Mouse (Mus musculus): ENCODE results near the gene Kat8.
"Not testable (repeated sequence)": the region's sequence is repeated elsewhere in the genome, so short reads cannot be mapped to it uniquely, and the experiment has no call there.

The Kat8 gene

DNA sequence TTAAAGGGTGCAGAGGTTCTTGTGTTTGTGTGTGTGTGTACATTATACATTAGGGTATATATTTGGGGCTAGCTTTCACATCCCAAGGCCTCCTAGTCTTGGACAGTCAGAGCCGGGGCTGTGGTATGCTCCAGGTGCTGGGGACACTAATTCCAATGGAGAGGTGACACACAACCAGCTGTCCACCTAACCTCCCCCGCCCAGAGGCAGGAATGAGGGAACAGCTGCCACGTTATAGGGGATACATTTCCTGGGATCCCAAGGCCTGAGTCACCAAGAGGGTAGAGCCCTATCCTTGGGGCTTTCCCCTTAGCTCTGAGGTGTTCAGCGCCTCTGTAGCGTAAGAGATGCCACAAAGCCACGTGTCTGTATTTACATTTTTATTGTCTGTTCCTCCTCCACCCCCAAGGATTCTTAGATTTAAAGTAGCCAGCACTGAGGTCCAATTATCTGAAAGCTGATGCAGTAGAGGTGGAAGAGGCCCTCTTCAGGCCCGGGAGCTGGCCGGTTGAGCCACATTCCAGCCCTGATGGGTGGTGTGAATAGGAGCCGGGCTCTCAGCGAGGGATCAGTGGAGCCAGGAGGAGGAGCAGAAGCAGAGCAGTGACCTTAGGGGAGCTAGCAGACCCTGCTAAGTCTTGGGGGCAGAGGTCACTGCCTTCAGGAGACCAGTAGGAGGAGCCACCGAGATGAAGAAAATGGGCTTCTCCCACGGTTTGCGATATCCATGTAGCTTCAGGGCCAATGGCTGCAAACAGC lies 20.1 kb downstream of the Kat8 start:
- no peak for DNase-seq

DNA sequence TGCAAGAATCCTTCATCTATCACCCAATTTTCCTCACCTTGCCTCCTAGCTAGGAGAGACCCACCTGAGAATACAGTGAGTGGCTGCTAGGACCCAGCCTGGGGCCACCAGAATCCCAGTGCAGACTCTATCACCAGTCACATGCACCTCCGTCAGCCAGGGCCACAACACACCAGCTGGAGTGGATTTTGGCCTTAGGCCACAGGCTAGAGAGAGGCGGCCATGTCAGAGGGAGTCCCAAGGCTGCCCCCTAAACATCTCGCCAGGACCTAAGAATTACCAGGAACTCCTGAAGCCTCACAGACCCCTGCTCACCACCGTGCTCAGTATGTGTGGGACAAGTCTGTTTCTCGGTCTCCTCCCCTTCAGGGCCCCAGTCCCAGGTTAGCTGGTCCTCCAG lies 21.8 kb downstream of the Kat8 start:
- no peak for DNase-seq

DNA sequence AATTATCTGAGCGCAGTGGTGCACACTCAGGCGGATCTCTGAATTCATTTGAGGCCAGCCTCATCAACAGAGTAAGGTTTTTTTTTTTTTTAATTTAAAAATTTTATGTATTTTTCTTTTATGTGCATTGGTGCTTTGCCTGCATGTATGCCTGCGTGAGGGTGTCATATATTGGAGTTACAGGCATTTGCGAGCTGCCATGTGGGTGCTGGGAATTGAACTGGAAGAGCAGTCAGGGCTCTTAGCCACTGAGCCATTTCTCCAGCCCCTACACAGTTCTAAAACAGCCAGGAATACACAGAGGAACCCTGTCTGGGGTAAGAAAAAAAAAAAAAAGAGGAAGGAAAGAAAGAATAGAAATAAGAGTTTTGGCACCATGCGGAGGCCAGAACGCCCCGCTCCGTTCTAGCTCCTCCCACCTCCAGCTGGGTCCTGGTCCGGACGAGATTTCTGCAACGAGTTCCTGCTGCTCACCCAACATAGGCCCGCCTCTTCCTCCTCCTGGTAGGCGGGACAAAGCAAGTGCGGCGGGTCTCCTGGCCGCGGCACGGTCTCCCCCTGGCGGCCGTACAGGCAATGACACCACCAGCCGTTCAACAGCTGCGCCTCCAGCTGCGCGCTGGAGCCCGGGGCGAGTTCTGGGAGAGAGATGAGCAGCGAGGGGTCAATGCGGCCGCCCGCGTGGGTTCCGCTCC lies 22.9 kb downstream of the Kat8 start:
- DNase-seq, result peak; percentile 97

DNA sequence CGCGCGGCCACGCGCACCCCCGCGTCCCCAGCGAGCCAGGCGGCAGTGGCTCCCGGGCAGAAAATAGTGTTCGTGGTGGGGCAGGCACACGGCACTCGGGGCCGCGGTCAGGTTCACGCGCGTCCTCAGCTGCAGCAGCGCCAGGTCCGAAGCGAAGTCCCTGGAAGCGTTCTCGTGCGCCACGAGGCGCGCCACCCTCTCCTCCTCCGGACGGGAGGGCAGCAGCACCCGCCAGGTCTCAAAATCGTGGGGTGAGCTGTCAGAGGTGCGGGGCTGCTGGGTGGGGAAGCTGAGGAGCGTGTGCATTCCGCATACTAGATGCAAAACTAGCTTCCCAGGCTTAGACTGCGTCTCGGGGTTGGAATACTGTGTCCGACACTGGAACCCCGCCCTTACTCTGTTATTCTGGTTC lies 23.4 kb downstream of the Kat8 start:
- no peak for DNase-seq

GRCm38 (mm10) chr7:127936216-127936884 lies 24.0 kb downstream of the Kat8 start:
- no peak for DNase-seq

- DNase-seq, result not testable (repeated sequence)
Measured at GRCm38 (mm10) chr7:127942097-127942496, 29.8 kb downstream of the Kat8 start.

DNA sequence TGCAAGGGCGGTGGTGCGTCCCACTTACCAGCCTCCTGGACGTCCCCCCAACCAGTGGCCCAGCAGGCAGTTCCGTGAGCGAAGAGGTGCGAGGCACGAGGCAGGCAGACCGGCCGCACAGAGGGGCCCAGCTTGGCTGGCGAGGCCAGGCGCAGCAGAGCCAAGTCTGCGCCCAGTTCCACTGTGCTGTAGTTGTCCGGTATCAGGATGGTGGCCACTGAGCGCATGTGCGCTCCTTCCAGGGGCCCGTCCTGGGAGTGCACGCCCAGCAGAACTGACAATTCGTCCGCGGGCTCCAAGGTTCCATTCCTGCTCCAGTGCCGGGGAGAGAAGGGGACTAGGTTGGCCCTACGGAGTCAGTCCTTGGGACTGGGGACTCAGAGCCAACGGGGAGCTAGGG lies 32.3 kb downstream of the Kat8 start:
- DNase-seq, result no peak

DNA sequence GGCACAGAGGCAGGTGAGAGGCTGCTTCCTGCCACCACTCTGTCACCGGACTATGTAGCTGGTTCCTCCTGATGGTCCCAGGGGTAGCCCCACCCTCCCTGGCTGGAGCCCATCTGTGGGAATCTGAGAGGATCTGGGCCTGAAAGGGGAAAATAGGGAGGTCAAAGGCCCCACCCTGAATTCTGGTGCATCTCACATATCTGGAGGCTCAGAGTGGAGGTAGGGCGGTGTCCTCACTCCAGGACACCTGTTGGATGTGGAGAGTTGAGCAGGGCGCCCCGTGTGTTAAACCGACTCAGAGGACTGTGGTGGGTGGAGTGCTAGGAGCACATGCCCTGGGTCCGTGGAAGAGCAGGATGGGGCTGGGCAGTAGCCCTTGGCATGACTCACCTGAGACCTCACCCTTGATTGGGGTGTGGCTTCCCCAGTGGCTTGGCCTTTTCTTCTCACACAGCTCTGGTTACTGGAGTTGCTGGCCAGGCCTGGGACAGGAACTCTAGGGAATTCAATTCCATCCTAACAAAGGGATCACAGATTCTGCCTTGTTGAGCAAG lies 34.2 kb downstream of the Kat8 start, which contains the start of gene Prss36:
TSS of gene Prss36 (minus strand) at position 256 of the 554 bp plus-strand sequence.
- DNase-seq, result no peak

- peak; percentile 42 for DNase-seq
Measured at GRCm38 (mm10) chr7:127952864-127953581, 40.7 kb downstream of the Kat8 start.

GRCm38 (mm10) chr7:127959364-127959763 lies 47.0 kb downstream of the Kat8 start:
- DNase-seq, result no peak

- DNase-seq, result peak; percentile 28
Measured at GRCm38 (mm10) chr7:127966371-127966918, 54.1 kb downstream of the Kat8 start.

DNA sequence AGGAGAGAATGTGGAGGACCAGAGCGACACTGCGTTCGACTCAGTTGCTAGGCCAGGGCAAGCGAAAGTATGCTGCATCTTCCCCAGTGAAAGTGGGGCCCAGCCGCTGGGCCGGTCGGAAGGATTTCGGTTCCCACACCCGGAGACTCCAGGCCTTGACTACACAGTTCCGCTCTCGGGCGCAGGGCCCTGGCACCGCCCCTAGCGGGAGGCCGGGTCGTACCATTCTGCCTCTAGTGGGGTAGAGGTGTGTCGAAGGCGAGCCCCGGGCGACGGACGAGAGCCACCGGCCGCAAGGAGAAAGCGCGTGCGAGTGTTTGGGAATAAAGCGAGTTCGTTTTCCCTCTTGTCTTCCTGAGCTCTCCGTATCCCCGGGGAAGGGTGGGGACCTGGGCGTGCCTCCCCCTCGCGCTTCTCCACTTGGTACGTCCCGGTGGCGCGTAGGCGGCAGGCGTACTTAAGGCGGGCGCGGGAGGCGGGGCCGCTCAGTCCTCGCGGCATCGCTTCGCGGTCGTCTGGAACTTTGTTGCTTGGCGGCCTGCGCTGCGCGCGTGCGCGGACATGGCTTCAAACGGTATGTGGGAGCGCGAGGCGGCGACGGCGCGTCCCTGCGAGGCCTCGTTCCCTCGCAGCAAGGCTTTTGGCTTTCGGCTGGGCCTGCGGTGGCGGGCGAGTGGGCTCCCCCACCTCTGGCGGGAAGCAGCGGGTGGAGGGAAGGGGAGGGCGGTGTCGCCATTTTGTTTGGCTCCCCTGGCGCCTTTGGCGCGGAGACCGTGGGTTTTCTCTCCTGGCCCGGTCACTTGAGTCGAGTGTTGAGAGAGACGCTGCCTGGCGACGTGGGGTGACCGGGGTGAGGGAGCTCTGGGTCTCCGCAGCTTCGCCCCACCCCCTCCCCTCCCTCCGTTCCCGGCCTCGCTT lies 54.9 kb downstream of the Kat8 start, which contains the start of gene Fus:
TSS of gene Fus (plus strand) at position 454 of the 918 bp plus-strand sequence.
- peak; percentile 95 for DNase-seq

DNA sequence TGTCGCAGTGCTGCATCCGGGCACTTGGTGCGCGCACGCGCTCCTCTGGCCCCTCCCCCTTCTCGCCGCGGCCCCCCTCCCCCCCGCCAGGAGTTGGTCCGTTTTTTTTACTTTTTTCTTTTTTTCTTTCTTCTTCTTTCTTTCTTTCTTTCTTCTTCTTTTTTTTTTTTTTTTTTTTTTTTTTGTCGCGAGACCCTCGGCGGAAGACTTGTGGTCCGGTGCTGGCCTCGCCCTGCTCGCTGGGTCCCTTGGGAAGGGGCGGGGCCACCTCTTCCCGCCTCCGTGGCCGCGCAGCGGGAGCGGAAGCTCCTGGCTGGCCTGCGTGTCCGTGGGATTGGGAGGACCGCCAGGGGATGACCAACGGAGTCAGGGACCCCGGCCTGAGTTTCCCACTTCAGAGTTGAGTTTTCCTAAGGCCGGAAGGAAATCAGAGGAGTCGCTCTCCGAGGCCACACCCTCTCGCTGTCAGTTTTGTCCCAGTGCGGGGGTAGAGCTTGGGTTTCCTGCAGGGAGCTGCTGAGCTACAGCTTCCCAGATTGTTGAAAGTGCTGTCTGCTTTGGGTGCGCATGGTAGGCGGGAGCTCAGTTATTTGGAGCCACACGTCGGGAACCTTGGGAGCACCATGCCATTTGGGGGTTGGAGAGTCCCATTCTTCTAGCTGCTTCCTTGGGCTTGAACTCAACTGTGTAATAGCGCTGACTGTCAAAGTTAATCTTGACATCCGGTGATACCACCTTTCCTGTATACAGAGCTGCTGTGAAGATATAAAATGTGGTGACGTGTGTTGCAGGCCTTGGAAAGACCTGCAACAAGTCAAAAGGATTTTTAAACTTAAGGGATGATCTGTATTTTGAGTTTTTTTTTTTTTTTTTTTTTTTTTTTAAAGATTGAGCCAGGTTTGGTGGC lies 55.9 kb downstream of the Kat8 start:
- DNase-seq, result peak; percentile 70

DNA sequence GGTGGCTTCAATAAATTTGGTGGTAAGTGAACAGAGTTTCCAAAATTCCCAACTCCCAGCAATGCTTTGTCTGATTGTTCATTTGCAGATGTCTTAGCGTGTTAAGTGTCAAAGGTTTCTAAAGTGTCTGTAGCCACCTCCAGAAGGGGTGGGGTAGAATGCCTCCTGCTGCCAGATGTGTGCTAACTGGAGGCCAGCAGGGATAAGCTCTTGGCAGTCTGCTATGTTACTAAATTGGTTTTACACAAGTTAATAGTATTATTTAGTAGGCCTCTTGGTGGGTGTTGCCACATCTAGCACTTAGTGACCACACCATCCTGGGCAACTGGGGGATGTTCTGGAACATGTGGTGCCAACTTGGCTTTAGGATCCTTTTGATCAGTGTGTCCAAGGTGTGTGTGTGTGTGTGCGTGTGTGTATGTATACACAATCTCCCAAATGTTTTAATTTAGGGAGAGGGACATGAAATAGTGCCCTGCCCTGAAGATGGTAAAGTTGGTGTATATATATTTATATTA lies 62.2 kb downstream of the Kat8 start:
- no peak for DNase-seq

All from thymus, postnatal 25 days (tissue).